Mouse (Mus musculus): ENCODE data around the gene Myo1e.

DNA sequence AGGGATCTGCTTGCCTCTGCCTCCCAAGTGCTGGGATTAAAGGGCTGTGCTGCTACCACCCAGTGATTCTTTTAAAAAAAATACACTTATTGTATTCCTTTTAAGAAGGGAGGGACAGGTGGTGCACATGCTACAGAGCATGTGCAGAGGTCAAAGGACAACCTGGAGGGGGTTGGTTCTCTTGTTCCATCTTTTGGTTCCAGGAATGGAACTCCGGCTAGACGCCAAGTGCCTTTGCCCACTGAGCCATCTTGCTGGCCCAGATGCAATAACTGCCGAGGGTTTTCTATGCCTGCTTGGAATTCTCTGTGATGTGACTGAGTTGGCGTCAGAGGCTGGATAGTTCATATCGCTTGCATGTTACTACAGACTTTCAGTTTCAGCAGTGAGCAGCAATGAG lies 58.4 kb downstream of the Myo1e start:
- no peak for TF ChIP-seq CTCF (IDR thresholded peaks at IDR 0.05; ENCODE audit: control insufficient read depth, insufficient read depth, insufficient read length)
- no peak for TF ChIP-seq MAX (IDR thresholded peaks at IDR 0.05)
- TF ChIP-seq MYOG (IDR thresholded peaks at IDR 0.05; ENCODE audit: control insufficient read depth, extremely low read depth, insufficient read length) = no peak
- TF ChIP-seq USF1 (IDR thresholded peaks at IDR 0.05; ENCODE audit: low read depth) = no peak
- TF ChIP-seq FOSL1 (IDR thresholded peaks at IDR 0.05; ENCODE audit: insufficient read depth, low read length, poor library complexity, severe bottlenecking) = no peak
- no peak for TF ChIP-seq CEBPB (IDR thresholded peaks at IDR 0.05; ENCODE audit: low read depth)

Data from C2C12 (cell line).